Mouse (Mus musculus): ENCODE measurements around the gene Wfdc15a.

DNA sequence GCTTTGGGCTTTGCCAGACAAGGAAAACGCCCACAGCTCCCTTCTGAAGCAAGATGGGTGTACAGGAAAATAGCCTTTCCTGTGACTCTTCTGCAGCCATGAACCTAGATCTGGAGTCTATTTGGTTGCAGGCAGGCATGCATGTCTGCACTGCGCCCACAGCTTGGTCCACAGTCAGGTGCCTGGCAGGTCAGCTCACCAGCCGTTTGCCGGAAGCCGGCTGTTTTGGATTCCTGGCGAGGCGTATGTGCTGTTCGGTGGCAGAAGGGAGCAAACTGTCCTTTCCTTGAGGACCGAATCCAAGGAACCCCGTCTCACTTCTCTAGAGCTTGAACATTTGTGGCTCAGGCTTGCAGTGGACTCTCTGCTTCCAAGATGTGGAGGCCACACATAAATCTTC is 45.9 kb downstream of the Wfdc15a start:
- no peak for TF ChIP-seq EP300 (IDR thresholded peaks at IDR 0.05; ENCODE audit: insufficient read depth, low read depth, low read length)
- no peak for TF ChIP-seq POLR2A (IDR thresholded peaks at IDR 0.05; ENCODE audit: insufficient read depth, low read length)
